Mouse (Mus musculus) urinary bladder, postnatal 4 days (tissue): Measurements from ENCODE around the gene Cfap65.

Experiments used
- DNase-seq, 2 experiments: peaks; one replicate each; pipeline ENCODE4 v3.0.0; 2021 to 2022; ENCODE audit warnings: low spot score in 2 of 2

Cfap65 gene

GRCm38 (mm10) chr1:74936221-74936830 lies 927 bp upstream of the Cfap65 start:
- DNase-seq: no peak

- no peak for DNase-seq
These were observed 7.6 kb downstream of the Cfap65 start for GRCm38 (mm10) chr1:74927621-74928296.

- no peak for DNase-seq
These were observed 8.7 kb downstream of the Cfap65 start for GRCm38 (mm10) chr1:74926721-74927120.

GRCm38 (mm10) chr1:74924464-74924863 lies 10.9 kb downstream of the Cfap65 start:
- DNase-seq: no peak

- DNase-seq: no peak
These were observed 19.7 kb downstream of the Cfap65 start for GRCm38 (mm10) chr1:74915706-74916105.

- no peak for DNase-seq
These were observed 33.2 kb downstream of the Cfap65 start for GRCm38 (mm10) chr1:74902191-74902590.

- DNase-seq: no peak
These were observed 33.7 kb downstream of the Cfap65 start for GRCm38 (mm10) chr1:74901686-74902085.

GRCm38 (mm10) chr1:74900341-74901285 lies 34.8 kb downstream of the Cfap65 start:
- DNase-seq: no peak

- DNase-seq: no peak
These were observed 36.6 kb downstream of the Cfap65 start for GRCm38 (mm10) chr1:74898656-74899431.

GRCm38 (mm10) chr1:74897976-74898375 lies 37.4 kb downstream of the Cfap65 start:
- DNase-seq: no peak

GRCm38 (mm10) chr1:74894966-74895365 lies 40.4 kb downstream of the Cfap65 start:
- no peak for DNase-seq

GRCm38 (mm10) chr1:74893134-74893855 lies 42.1 kb downstream of the Cfap65 start, which contains the start of gene Cryba2:
Gene Cryba2 (minus strand): TSS chr1:74893143.
- DNase-seq: no peak

- no peak for DNase-seq
These were observed 42.9 kb downstream of the Cfap65 start for GRCm38 (mm10) chr1:74892351-74893133.

GRCm38 (mm10) chr1:74891513-74891912 lies 43.9 kb downstream of the Cfap65 start:
- DNase-seq: no peak

- peak in 1 of 2 experiments; percentile 54 for DNase-seq
These were observed 49.9 kb downstream of the Cfap65 start, which contains the start of gene Fev for GRCm38 (mm10) chr1:74885369-74886042. Gene Fev (minus strand): TSS chr1:74885419.

- peak in 1 of 2 experiments; percentile 54 for DNase-seq
These were observed 50.9 kb downstream of the Cfap65 start for GRCm38 (mm10) chr1:74884196-74885141.

- no peak for DNase-seq
These were observed 52.0 kb downstream of the Cfap65 start for GRCm38 (mm10) chr1:74883441-74883840.

GRCm38 (mm10) chr1:74882828-74883227 lies 52.6 kb downstream of the Cfap65 start:
- DNase-seq: no peak
